Mouse (Mus musculus) liver, postnatal 0 days (tissue): Measurements from ENCODE around the gene 1500009L16Rik.

ENCODE experiments used
- CTCF ChIP-seq: sonication (generic); IDR thresholded peaks from 2 replicates; pipeline ENCODE4 v1.5.1; 2016; ENCODE audit warnings: antibody characterized with exemption, low read depth
- EP300 ChIP-seq: IDR thresholded peaks from 2 replicates; pipeline ENCODE4 v1.6.1; 2016; ENCODE audit warnings: antibody characterized with exemption, low read depth, mild to moderate bottlenecking

DNA sequence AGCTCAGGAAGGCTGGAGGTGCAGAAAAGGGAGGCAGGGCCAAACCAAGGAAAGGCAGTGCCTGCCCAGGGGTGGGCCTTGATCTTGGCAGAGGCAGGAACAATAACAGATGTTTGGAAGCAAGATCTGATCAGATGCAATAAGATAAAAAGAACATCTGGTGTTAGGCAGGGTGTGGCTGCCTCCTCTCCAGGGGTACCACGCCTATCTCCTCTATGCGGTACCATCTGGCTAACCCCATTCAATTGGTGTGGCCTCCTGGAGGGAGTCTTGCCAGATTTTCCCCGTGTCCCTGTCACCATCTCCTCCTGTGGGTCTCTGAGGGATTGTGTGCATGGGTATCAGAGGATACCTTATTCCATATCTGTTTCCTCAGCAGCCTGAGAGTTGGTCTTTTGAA, 12.7 kb upstream of the 1500009L16Rik start:
- TF ChIP-seq CTCF (no peak), EP300 (no peak)
